Mouse (Mus musculus) heart, adult 9 months (tissue): ENCODE measurements around the gene Mdfi.

ENCODE experiments used
- DNase-seq, 2 experiments: peaks; one replicate each; pipeline ENCODE4 v3.0.0; 2022; ENCODE audit warnings: low spot score in 2 of 2

The Mdfi gene

DNA sequence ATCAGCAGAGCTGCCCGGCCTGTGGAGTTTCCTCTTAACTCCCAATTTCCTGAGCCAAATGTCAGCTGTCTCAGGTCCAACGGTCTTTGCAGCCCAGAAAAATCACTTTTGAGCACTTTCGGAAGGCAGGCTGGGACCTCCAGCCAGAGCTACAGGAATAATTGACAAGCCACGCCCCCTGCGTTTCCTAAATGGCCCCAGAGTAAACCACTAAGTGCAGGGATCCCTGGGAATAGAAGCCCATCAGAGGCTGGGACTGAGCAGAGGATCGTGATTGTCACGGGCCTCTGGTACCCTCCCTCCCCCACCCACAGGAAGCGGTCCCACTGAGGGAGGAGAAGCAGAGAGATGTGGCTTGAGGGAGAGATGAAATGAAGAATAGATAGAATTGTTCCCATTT lies 31.7 kb downstream of the Mdfi start:
- DNase-seq, result no peak

DNA sequence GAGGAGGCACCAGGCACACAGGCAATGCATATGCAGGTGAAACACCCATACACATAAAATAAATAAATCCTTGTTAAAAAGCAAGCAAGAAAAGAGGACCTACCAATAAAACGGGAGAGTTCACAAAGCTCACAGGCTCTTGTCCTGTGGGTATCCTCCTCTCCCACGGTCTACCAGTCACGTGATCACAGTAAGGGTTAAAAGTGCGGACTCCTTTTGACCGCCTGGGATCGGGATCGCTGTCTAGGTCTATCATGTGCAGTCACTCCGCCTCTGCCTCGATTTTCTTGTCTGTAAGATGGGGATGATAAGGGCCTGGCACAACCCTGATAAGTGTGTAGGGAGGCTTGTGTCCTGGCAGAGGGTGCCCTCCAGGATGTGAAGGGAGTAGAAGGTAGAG lies 37.1 kb downstream of the Mdfi start:
- no peak for DNase-seq

DNA sequence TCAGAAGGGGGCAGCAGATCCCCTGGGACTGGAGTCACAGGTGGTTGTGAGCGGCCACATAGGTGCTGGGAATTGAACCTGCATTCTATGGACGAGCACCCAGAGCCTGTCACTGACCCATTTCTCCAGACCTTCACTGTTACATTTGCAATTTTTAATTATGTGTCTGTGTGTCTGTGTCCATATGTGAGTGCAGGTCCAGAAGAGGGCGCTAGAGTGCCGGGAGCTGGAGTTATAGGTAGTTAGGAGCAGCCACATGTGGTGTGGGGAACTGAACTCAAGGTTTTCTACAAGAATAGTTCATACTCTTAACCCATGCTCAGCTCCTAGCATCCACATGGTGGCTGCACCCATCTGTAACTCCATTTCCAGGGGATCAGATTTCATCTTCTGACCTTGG lies 37.5 kb downstream of the Mdfi start:
- DNase-seq, result no peak

DNA sequence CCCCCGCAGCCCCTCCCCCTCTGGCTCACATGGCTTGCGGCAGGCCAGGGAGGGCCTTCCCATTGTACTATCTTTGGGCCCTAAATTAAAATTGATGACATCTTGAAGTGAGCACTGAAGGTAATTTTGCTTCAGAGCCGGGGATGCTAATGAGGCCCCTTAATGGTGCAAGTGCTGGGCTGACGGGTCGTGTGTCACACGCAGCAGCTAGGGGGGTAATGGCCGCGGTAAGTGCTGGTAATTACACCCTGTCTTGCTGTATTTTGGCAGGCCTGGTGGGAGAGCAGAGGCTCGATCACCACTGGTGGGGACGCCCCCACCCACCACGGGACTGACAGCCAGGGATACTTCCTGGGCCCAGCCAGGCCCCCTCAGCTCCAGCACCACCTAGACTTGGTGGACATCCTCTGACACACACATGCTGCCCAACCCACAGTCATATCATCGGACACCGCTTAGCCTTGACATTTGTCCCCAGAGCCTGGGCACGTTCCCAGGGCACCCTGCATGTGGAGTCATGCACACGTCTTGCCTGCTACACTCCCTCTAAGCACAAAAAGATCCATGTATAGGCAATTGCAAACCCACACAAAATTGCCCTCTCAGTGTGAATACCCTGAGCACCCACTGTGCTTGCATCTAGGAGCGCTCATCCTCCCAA lies 38.2 kb downstream of the Mdfi start:
- DNase-seq, result no peak

DNA sequence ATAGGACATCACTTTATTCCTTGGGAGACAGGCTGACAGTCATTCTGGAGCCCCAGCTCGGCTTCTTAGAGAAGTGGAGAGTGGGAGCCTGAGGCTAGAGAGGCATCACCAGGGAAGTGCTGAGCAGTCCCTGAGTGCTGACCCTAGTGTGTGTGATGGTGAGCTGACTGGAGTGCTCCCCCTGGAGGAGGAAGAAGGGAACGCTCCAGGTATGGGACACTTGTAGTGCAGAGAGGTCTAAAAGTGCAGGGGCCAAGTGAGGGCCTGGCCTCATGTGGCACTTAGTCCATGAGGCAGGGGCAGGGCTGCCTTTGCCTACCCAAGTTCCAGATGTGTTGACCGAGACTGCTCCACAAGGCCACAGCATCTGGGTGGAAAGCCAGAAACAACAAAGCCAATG lies 39.0 kb downstream of the Mdfi start:
- peak; percentile 33 to 35 for DNase-seq

DNA sequence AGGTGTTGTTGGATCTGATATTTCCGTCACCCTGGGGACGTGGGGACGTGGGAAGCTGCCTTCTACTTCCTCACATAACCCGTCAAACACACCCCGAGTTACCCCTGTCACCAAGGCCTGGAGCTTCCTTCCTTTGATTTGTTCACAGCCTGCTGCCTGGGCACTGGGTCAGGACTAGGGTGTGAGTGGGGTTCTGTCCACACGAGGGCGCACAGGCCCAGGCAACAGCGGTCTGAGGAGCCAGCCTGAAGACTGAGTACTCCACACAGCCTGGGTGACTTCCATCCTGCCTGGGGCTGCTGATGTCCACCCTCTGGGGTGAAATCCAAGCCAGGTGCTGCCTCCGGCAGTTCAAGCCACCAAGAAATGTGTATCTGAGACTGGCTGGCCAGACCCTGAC lies 41.1 kb downstream of the Mdfi start:
- DNase-seq, result peak; percentile 83 to 88

DNA sequence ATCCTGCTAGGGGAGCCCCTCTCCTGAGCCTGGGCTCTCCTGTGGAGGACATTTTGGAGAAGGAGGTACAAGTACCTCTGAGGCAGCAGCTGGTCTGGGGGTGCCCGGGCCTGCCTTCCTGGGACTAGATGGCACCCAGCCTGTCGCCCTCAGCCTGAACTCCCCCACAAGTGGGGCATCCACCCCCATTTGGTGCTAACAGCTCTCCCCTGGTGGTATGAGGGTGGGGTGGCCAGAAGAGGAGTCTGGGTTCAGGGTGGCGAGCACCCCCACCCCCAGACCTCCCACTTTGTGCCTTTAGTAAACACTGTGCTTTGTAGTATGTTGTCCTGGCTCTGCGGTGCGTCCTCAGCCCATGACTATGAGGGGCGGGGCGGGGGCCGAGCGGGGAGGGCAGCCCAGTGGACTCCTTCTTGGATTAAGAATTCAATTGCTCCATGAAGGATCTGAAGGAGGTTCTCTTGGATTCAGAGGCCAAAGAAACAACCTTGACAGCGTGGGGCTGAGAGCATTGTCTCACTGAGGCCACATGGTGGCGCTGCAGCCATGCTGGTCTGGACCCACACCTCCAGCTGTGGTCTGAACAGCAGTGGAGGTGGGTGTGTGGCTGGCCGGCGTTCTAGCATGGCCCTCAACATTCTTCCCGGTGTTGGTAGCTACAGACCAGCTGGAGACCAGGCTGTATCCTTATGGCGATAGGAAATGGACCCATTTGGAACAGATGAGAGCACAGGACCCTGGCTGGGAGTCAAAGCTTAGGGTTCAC lies 42.2 kb downstream of the Mdfi start:
- DNase-seq, result peak; percentile 42 to 45

DNA sequence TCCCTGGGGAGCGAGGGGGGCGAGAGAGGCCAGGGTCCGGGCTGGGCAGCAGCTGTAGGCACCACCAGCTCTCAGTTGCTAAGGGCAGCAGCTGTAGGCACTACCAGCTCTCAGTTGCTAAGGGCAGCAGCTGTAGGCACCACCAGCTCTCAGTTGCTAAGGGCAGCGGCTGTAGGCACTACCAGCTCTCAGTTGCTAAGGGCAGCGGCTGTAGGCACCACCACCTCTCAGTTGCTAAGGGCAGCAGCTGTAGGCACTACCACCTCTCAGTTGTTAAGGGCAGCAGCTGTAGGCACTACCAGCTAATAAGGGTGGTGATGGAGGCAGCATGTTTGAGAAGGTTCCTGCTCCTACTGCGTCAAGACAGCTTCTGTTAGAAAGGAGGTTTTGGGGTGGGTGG lies 45.5 kb downstream of the Mdfi start:
- DNase-seq, result no peak

DNA sequence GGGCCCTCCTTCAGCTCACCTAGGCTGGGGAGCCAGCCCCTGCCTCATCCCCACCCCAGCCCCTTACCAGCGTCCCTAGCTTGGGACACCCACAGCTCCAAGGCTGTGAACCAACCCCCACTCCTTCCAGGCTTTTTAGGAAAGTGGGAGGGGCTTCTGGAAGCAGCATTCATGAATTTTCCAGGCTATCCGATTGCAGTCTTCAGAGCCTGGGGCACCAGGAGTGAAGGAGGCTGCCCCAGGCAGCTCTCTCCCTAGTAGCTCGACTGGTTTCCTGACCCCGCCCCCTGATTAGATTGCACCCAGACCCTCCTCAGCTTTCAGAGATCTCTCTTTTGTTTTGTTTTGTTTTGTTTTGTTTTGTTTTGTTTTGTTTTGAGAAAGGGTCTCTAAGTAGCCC lies 46.2 kb downstream of the Mdfi start:
- no peak for DNase-seq

DNA sequence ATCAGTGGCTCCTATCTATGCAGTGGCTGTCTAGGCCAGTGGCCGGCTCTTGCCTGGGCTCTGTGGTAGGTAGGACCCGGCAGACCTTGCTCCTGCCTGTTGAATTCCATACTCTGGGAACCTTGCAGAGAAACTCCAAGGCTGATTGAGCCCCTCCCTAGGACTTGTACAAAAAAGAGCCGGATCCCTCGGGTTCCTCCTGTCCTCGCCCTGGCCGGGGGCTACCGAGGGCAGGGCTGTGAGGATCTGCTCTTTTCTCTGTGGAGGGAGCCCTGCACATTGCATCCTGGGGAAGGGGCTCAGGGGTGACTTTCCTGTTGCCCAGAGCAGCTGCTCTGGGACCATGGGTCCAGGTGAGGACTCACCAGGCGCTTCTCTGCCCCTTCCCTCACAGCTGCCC lies 46.9 kb downstream of the Mdfi start:
- no peak for DNase-seq

DNA sequence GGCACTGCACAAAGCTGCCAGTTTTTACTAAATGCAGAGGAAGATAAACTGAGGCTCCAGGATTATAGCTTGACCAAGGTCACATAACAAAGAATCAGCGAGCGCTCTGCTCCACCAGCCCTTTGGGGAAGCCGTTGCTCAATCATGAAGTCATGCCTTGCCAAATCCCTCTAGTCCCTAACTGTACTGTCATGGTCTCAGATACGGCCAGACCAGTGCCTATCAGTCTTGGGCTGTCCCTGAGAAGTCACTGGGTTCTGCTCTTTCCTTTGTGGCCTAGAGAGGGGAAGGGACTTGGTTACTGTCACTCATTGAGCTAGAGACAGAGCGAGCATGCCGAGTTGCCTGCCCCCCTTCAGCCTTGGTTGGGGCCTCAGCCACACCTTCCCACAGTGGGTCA lies 50.1 kb downstream of the Mdfi start:
- no peak for DNase-seq

DNA sequence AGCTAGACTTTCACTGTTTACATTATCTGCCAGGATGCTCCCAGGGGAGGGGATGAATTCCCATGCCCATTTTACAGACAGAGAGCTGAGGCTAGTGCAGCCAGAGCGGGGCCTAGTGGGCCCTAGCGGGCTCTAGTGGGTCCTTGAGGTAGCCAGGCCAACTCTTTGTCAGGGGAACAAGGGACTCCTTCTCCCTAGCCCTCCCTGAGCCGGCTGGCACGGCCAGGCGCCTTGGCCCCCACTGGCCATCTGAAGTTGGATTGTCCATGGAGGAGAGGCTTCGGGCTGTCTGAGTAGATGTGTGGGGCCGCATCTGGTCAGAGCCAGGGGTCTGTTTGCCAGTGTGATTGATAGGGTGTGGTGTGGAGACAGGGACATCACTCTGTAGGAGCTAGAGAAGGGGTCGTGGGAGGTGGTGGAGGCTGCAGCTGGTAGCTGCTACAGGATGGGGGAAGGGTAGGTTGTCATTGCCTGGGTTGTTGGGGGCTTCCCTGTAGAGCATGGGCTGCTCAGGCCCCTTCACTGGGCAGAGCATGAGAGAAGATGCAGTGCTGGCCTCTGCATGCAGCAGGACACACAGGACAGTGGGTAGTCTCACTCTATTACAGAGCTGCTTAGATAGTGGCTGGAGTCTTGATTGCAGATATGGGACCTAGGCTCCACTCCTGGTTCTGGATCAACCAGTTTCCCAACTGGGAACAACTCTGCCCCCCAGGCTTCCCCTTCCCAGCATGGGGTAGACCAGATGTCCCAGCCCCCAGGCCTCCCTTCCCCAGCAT lies 50.9 kb downstream of the Mdfi start:
- no peak for DNase-seq

DNA sequence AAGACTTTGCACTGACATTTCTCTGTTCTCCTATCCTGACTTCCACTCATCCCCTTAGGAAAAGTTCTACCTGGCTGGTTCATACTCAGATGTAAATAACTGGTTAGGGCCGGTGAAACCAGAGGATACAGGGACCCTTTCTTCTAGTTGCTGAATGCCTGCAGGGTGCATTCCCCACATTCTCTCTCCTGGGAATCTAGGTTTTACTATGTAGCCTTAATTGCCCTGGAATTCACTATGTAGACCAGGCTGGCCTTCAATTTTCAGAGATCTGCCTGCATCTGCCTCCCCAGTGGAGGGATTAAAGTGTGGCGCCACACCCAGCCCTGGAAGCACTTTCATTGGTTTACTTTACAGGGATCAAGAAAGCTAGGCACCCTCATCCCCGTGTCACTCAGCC lies 52.0 kb downstream of the Mdfi start:
- no peak for DNase-seq

DNA sequence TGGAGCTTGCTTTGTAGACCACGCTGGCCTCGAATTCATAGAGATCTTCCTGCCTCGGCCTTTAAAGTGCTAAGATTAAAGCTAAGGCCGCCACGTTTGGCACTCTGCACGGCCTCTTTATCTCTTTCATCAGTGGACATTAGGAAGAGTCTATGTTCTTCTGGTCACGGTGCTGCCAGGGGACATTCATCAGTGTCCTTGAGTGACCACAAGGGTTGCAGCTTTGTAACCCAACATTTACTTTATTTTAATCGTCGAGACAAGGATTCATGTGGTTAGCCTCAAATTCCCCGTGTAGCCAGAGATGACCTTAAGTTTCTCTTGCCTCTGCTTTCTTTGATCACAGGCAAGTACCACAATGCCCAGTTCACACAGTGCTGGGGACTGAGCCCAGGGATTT lies 54.0 kb downstream of the Mdfi start:
- DNase-seq, result no peak

DNA sequence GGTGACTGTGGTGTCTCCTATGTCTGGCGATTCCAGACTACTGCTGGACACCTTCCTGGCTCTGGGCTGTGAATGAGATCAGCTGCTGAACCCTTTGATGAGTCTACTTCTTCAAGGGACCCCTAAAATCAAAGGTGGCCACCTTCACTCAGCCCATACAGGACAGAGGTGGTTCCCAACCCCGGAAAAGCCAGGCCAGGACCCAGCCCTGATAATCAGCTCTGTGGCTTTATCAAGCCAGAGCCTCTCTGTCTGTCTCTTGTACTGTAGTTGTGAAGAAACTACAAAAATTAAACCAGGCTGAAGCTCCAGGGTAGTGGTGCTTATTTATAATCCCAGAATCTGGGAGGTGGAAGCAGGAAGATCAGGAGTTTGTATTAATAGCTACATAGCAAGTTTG lies 57.4 kb downstream of the Mdfi start:
- no peak for DNase-seq

DNA sequence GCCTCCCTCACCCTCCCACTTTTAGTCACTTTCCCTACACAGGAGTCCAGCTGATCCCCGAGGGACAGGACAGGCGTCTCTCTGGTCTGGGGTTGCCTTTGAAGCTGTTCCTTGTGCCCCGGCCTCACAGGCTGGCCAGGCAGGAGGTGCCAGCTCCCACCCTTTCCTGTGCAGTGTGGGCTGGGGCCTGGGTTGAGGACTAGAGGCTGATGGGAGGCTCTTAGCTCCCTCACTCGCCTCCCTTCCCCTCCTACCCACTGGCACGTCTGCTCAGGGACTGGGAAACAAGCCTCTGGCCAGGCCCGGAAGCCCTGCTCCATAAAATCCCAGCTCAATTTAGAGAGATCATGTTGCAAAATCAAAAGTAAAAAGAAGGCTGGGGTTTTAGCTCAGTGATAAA lies 60.9 kb downstream of the Mdfi start:
- DNase-seq, result peak in 1 of 2 experiments; percentile 32

DNA sequence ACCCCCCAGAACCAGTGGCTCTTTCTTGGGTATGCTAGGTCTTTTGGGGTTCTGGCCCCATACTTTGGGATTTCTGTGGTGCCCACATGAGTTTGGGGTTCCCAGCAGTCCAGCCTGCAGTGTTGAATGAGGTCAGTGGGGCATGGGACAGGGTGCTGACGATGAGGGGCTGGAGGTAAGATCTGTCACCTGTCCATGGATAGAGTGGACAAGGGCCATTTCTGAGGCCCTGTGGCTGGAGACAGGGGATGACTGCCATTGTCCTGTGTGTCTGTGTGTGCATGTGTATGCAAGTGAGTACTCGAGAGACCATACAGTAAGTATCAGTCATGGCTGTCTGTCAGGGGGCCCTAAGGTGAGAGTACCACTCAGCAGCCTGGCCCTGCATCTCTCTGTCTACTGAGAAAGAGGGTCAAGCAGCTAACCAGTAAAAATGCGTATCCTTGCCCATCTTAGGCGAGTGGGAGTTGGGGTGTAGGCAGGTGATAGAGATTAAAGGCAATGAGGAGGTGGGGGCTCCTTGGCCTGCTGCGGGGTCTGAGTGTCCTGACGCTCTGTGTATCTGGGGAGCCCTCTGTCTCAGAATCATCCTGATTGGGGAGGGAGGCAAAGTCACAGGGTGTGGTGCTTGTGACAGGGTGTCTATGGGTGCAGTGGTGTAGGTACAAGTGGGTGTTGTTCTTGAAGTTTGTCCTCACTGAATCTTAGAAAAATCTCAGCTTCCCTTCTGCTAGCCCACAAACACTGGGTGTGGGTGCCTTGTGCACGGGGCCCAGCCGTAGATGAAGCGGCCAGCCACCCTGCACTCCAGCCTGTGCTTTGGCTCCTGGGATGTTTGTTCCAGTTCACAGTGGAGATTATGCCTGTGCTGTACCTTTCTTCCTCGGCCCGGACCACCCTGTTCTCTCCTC lies 64.8 kb downstream of the Mdfi start:
- no peak for DNase-seq

DNA sequence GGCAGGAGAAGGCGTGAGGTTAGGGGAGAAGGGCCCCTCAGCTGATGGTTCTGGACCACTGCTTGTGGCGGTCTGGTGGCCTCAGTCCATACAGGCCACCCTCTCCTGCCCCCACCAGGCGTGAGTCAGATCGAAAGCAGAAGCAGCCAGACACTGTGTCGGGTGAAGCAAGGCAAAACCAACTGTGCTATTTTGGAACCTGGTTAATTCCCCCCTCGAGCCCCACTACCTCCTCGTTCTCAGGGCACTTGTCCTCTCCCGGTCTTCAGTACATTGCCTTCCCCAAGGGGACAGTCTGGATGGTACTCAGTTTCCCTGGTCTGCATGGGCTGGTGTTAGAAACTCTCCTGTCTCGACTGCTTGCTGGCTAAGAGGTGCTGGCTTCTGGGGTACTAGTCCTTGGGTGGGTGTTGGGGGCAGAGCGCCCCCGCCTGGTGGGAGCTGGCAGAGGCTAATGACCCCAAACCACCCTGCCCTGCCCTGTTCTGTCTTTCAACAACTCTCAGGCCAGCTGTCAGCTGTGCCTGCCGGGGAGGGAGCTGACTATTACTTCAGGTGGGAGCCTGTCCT lies 65.7 kb downstream of the Mdfi start:
- peak; percentile 76 to 82 for DNase-seq

DNA sequence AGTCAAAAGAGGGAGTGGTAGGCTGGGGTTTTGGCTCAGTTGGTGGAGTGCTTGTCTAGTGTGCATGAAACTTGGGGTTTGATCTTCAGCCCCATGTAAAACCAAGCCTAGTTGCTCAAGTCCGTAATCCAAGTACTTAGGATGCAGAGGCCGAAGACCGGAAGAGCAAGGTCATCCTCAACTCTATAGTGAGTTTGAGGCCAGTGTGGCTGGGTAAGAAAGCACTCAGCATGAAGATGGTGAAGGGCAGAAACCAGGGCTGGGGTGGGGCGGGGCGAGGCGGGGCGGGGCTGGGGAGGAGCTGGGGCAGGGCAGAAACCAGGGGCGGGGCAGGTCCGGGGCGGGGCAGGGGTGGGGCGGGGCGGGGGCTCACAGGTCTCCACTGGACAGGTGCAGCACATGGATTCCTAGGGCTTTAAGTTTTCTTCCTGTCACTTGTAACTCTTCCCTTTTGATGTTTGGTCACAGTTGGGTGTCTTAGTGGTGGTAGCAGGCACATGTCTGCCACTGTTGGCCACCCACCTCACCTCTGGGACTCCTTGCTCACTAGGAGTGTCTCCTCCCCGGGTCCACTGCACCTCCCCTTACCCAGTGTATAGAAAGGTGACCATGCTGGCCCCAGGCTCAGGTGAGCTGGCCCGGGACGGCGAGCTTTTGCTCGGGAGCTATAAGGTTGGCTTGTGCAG lies 66.9 kb downstream of the Mdfi start:
- DNase-seq, result no peak

DNA sequence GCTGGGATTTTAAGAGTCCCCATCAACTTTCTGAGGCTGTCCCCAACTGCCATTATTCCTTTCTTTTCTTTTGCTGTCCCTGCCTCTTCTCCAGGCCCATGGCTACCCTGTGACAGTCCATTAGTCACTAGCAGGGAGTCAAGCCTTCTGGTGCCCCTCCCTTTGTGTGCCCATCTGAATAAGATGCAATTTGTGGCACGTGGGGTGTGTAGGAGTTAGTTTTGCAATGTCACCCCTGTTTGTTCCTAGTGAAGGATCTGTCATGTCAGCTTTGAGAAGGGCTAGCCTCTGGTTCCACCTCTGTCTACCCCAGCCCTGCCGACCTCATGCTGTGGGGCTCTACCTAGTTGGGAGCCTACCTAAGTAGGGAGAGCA lies 67.4 kb downstream of the Mdfi start:
- no peak for DNase-seq
